Mouse (Mus musculus) CH12.LX (cell line): ENCODE measurements at regions not wholly inside any gene's neighbourhood (a gene's known extent, or its start where the extent isn't known, plus 50 kb on each side); places are given as distances from the start of the nearest gene placed in this dataset.

Experiments
- DNase-seq: peaks from one replicate; pipeline ENCODE4 v3.0.0-alpha.2; 2013; ENCODE audit errors: extremely low read depth
- H3K27ac ChIP-seq: 2 replicates; pipeline ENCODE4 v1.5.1; 2012; ENCODE audit warnings: low read depth, mild to moderate bottlenecking, control low read depth, moderate library complexity; ENCODE audit not compliant: insufficient read depth
- H3K27me3 ChIP-seq: replicated peaks from 2 replicates; pipeline ENCODE3; 2012; ENCODE audit warnings: inconsistent platforms
- H3K36me3 ChIP-seq, 2 experiments: replicated peaks in 1 of 2; 2 replicates each; pipeline versions ENCODE3 to v1.6.1; 2012; ENCODE audit warnings: inconsistent platforms in 1 of 2, low read length in 1 of 2, mild to moderate bottlenecking in 1 of 2, mixed read lengths in 1 of 2, moderate library complexity in 1 of 2; ENCODE audit not compliant: control insufficient read depth in 1 of 2, insufficient read depth in 1 of 2
- H3K4me1 ChIP-seq, 2 experiments: 2 replicates each; pipeline ENCODE4 v1.6.1; 2012; ENCODE audit warnings: inconsistent platforms in 1 of 2, moderate library complexity in 1 of 2; ENCODE audit not compliant: insufficient read depth in 2 of 2, control insufficient read depth in 1 of 2
- H3K4me2 ChIP-seq: 2 replicates; pipeline ENCODE4 v1.6.1; 2012; ENCODE audit warnings: low read depth, mild to moderate bottlenecking, control low read depth; ENCODE audit not compliant: poor library complexity, insufficient read depth, severe bottlenecking
- H3K4me3 ChIP-seq, 3 experiments: fragments of 150-350 bp in 1 of 3; sonication (generic) in 1 of 3; replicated peaks in 1 of 3; 2 replicates each; pipeline versions ENCODE3 to v1.5.1; 2011 to 2012; ENCODE audit warnings: low read depth in 2 of 3, low read length in 2 of 3, mild to moderate bottlenecking in 2 of 3, moderate library complexity in 2 of 3, control low read depth in 1 of 3, improper control_type of control experiment in 1 of 3, inconsistent platforms in 1 of 3, mixed read lengths in 1 of 3; ENCODE audit not compliant: poor library complexity in 1 of 3
- H3K79me2 ChIP-seq: replicated peaks from 2 replicates; pipeline ENCODE4 v1.6.1; 2012; ENCODE audit warnings: mild to moderate bottlenecking, moderate library complexity; ENCODE audit not compliant: control insufficient read depth, poor library complexity, insufficient read depth, severe bottlenecking; ENCODE audit errors: extremely low read depth
- H3K9ac ChIP-seq: 2 replicates; pipeline ENCODE4 v1.6.1; 2012; ENCODE audit warnings: low read depth, mild to moderate bottlenecking, control low read depth, moderate library complexity; ENCODE audit not compliant: insufficient read depth
- H3K9me3 ChIP-seq: replicated peaks from 2 replicates; pipeline ENCODE3; 2012; ENCODE audit warnings: low read length, inconsistent platforms, mixed read lengths
- BHLHE40 ChIP-seq: IDR thresholded peaks from 2 replicates; pipeline ENCODE4 v1.6.1; 2011; ENCODE audit warnings: mild to moderate bottlenecking, low read depth, low read length, improper control_type of control experiment
- CHD1 ChIP-seq: IDR thresholded peaks from 2 replicates; pipeline ENCODE4 v1.6.1; 2012; ENCODE audit warnings: low read depth, low read length, improper control_type of control experiment, inconsistent platforms
- CHD2 ChIP-seq: IDR thresholded peaks from 2 replicates; pipeline ENCODE4 v1.6.1; 2011; ENCODE audit warnings: low read length, improper control_type of control experiment
- CTCF ChIP-seq, 2 experiments: IDR thresholded peaks in 1 of 2; conservative IDR thresholded peaks in 1 of 2; 2 replicates each; pipeline ENCODE4 v1.5.1; 2011 to 2012; ENCODE audit warnings: low read depth in 2 of 2, low read length in 2 of 2, improper control_type of control experiment in 1 of 2, inconsistent platforms in 1 of 2, mild to moderate bottlenecking in 1 of 2, moderate library complexity in 1 of 2
- ELF1 ChIP-seq: IDR thresholded peaks from 2 replicates; pipeline ENCODE4 v1.6.1; 2014; ENCODE audit warnings: low read depth, mild to moderate bottlenecking, inconsistent platforms, low read length, improper control_type of control experiment
- EP300 ChIP-seq: IDR thresholded peaks from 2 replicates; pipeline ENCODE4 v1.6.1; 2011; ENCODE audit warnings: low read length, improper control_type of control experiment
- ETS1 ChIP-seq: conservative IDR thresholded peaks from 2 replicates; pipeline ENCODE4 v1.6.1; 2012; ENCODE audit warnings: low read depth, mild to moderate bottlenecking, inconsistent platforms, low read length, improper control_type of control experiment, moderate library complexity
- GABPA ChIP-seq: IDR thresholded peaks from 2 replicates; pipeline ENCODE4 v1.6.1; 2012; ENCODE audit warnings: low read depth, low read length, improper control_type of control experiment, inconsistent platforms; ENCODE audit not compliant: insufficient replicate concordance
- IRF4 ChIP-seq: IDR thresholded peaks from 2 replicates; pipeline ENCODE4 v1.6.1; 2014; ENCODE audit warnings: low read depth, mild to moderate bottlenecking, inconsistent platforms, low read length, improper control_type of control experiment
- JUN ChIP-seq: IDR thresholded peaks from 2 replicates; pipeline ENCODE4 v1.6.1; 2011; ENCODE audit warnings: low read depth, mild to moderate bottlenecking, low read length, improper control_type of control experiment, moderate library complexity; ENCODE audit not compliant: insufficient read depth
- JUND ChIP-seq: conservative IDR thresholded peaks from 2 replicates; pipeline ENCODE4 v1.6.1; 2011; ENCODE audit warnings: low read depth, low read length, improper control_type of control experiment
- KAT2A ChIP-seq: IDR thresholded peaks from 2 replicates; pipeline ENCODE4 v1.6.1; 2012; ENCODE audit warnings: low read length, improper control_type of control experiment, inconsistent platforms; ENCODE audit not compliant: insufficient replicate concordance
- MAFK ChIP-seq: IDR thresholded peaks from 2 replicates; pipeline ENCODE4 v1.6.1; 2011; ENCODE audit warnings: low read length, improper control_type of control experiment; ENCODE audit not compliant: insufficient replicate concordance
- MAX ChIP-seq: IDR thresholded peaks from 2 replicates; pipeline ENCODE4 v1.6.1; 2011; ENCODE audit warnings: low read length, improper control_type of control experiment
- MAZ ChIP-seq: IDR thresholded peaks from 2 replicates; pipeline ENCODE4 v1.6.1; 2012; ENCODE audit warnings: low read depth, mild to moderate bottlenecking, inconsistent platforms, low read length, improper control_type of control experiment, moderate library complexity
- MEF2A ChIP-seq: IDR thresholded peaks from 2 replicates; pipeline ENCODE4 v1.6.1; 2014; ENCODE audit warnings: low read depth, mild to moderate bottlenecking, inconsistent platforms, low read length, improper control_type of control experiment, borderline replicate concordance
- MXI1 ChIP-seq: IDR thresholded peaks from 2 replicates; pipeline ENCODE4 v1.6.1; 2011; ENCODE audit warnings: mild to moderate bottlenecking, low read depth, low read length, improper control_type of control experiment
- MYC ChIP-seq: IDR thresholded peaks from 2 replicates; pipeline ENCODE4 v1.6.1; 2011; ENCODE audit warnings: low read depth, mild to moderate bottlenecking, improper control_type of control experiment, low read length
- NELFE ChIP-seq: IDR thresholded peaks from 2 replicates; pipeline ENCODE4 v1.6.1; 2011; ENCODE audit warnings: low read depth, low read length, improper control_type of control experiment
- NRF1 ChIP-seq: IDR thresholded peaks from 2 replicates; pipeline ENCODE4 v1.6.1; 2014; ENCODE audit warnings: low read depth, mild to moderate bottlenecking, inconsistent platforms, low read length, improper control_type of control experiment, moderate library complexity
- PAX5 ChIP-seq: IDR thresholded peaks from 2 replicates; pipeline ENCODE4 v1.6.1; 2012; ENCODE audit warnings: low read length, inconsistent platforms, mixed read lengths
- POLR2A ChIP-seq: IDR thresholded peaks from 2 replicates; pipeline ENCODE4 v1.6.1; 2011; ENCODE audit warnings: low read depth, mild to moderate bottlenecking, improper control_type of control experiment, low read length
- RAD21 ChIP-seq: IDR thresholded peaks from 2 replicates; pipeline ENCODE4 v1.6.1; 2011; ENCODE audit warnings: low read depth, mild to moderate bottlenecking, low read length, improper control_type of control experiment, moderate library complexity
- RCOR1 ChIP-seq: conservative IDR thresholded peaks from 2 replicates; pipeline ENCODE4 v1.6.1; 2012; ENCODE audit warnings: low read depth, mild to moderate bottlenecking, inconsistent platforms, low read length, improper control_type of control experiment
- SIN3A ChIP-seq: IDR thresholded peaks from 2 replicates; pipeline ENCODE4 v1.6.1; 2012; ENCODE audit warnings: low read length, improper control_type of control experiment, inconsistent platforms
- SMC3 ChIP-seq: IDR thresholded peaks from 2 replicates; pipeline ENCODE4 v1.6.1; 2011; ENCODE audit warnings: low read depth, low read length, improper control_type of control experiment
- TBP ChIP-seq: conservative IDR thresholded peaks from 2 replicates; pipeline ENCODE4 v1.6.1; 2011; ENCODE audit warnings: low read depth, low read length, improper control_type of control experiment
- TCF12 ChIP-seq: IDR thresholded peaks from 2 replicates; pipeline ENCODE4 v1.6.1; 2014; ENCODE audit warnings: low read depth, mild to moderate bottlenecking, inconsistent platforms, low read length, improper control_type of control experiment
- USF1 ChIP-seq: IDR thresholded peaks from 2 replicates; pipeline ENCODE4 v1.6.1; 2014; ENCODE audit warnings: low read depth, mild to moderate bottlenecking, inconsistent platforms, low read length, improper control_type of control experiment
- USF2 ChIP-seq: conservative IDR thresholded peaks from 2 replicates; pipeline ENCODE4 v1.6.1; 2011; ENCODE audit warnings: low read depth, low read length, improper control_type of control experiment
- ZC3H11A ChIP-seq: IDR thresholded peaks from 2 replicates; pipeline ENCODE4 v1.6.1; 2012; ENCODE audit warnings: low read depth, mild to moderate bottlenecking, inconsistent platforms, low read length, improper control_type of control experiment
- ZKSCAN1 ChIP-seq: IDR thresholded peaks from 2 replicates; pipeline ENCODE4 v1.6.1; 2012; ENCODE audit warnings: low read depth, inconsistent platforms, low read length, improper control_type of control experiment, borderline replicate concordance
- ZMIZ1 ChIP-seq: IDR thresholded peaks from 2 replicates; pipeline ENCODE4 v1.6.1; 2012; ENCODE audit warnings: low read depth, mild to moderate bottlenecking, inconsistent platforms, low read length, improper control_type of control experiment
- dilution Hi-C: fragments of 300-500 bp; cut with MboI; formaldehyde crosslinking; loops from 2 replicates; pipeline ENCODE4 v1.14.3; 2020; ENCODE audit warnings: low sequenced_read_pairs; ENCODE audit not compliant: extremely low pct_unique_long_range_greater_than_20kb, extremely low pct_ligation_motif_present
- in situ Hi-C: fragments of 300-500 bp; cut with MboI; formaldehyde crosslinking; loops from 3 replicates; pipeline ENCODE4 v1.14.3; 2019; ENCODE audit warnings: low sequenced_read_pairs, low pct_ligation_motif_present, low pct_unique_long_range_greater_than_20kb, mixed read lengths

- peak; percentile 63 for TF ChIP-seq EP300
- no peak for TF ChIP-seq KAT2A
- TF ChIP-seq GABPA, result no peak
- TF ChIP-seq JUN, result peak; percentile 61
- no peak for TF ChIP-seq ZMIZ1
- no peak for TF ChIP-seq MAX
- no peak for TF ChIP-seq SIN3A
- no peak for TF ChIP-seq MYC
- TF ChIP-seq MEF2A, result peak; percentile 66; the same call in 1 of the 2 replicates
- no peak for TF ChIP-seq CHD1
- no peak for TF ChIP-seq NRF1
- no peak for TF ChIP-seq POLR2A
- TF ChIP-seq MXI1, result no peak
- no peak for TF ChIP-seq ZC3H11A
- TF ChIP-seq BHLHE40, result peak; percentile 44; the same call in 1 of the 2 replicates
- no peak for TF ChIP-seq TBP
- TF ChIP-seq IRF4, result peak; percentile 57
These were observed 99.3 kb upstream of the Smad1 start (continued) for GRCm38 (mm10) chr8:79498611-79499010.

- TF ChIP-seq GABPA, result no peak
- no peak for TF ChIP-seq USF2
- TF ChIP-seq ZKSCAN1, result no peak
- 0 out of 2 replicates have a peak, but pooled peaks have one; percentile 44 for TF ChIP-seq CHD2
- TF ChIP-seq NRF1, result no peak
- TF ChIP-seq RAD21, result no peak; the same call in 1 of the 2 replicates
- no peak for TF ChIP-seq CHD1
- TF ChIP-seq EP300, result peak; percentile 76
- no peak for TF ChIP-seq ZC3H11A
- TF ChIP-seq POLR2A, result no peak
- TF ChIP-seq ETS1, result peak; percentile 71
- TF ChIP-seq MAFK, result 0 out of 2 replicates have a peak, but pooled peaks have one; percentile 29
- no peak for TF ChIP-seq SMC3
- no peak for TF ChIP-seq SIN3A
- 0 out of 2 replicates have a peak, but pooled peaks have one; percentile 9 for TF ChIP-seq ELF1
- TF ChIP-seq TCF12, result 0 out of 2 replicates have a peak, but pooled peaks have one; percentile 16
- TF ChIP-seq RCOR1, result 0 out of 2 replicates have a peak, but pooled peaks have one; percentile 25
- TF ChIP-seq MEF2A, result no peak; the same call in 1 of the 2 replicates
- TF ChIP-seq JUND, result peak; percentile 60; the same call in 1 of the 2 replicates
- no peak for TF ChIP-seq CTCF (conservative IDR thresholded peaks at IDR 0.05 in 1 of 2, IDR thresholded peaks at IDR 0.05 in 1 of 2; ENCODE audit: low read depth in 2 of 2, low read length in 2 of 2)
- no peak for TF ChIP-seq MXI1
- 0 out of 2 replicates have a peak, but pooled peaks have one; percentile 21 for TF ChIP-seq MAX
- peak; percentile 47 for TF ChIP-seq JUN
- TF ChIP-seq TBP, result no peak
- TF ChIP-seq IRF4, result peak; percentile 85
- TF ChIP-seq USF1, result no peak
- TF ChIP-seq NELFE, result no peak
- TF ChIP-seq MAZ, result no peak
- TF ChIP-seq ZMIZ1, result peak; percentile 49; the same call in 1 of the 2 replicates
- no peak for TF ChIP-seq PAX5
- TF ChIP-seq BHLHE40, result peak; percentile 56; the same call in 1 of the 2 replicates
- Histone ChIP-seq H3K9ac (no peak overlapping the region), H3K4me1 (peaks cover 5 to 20% of the 10 kb centered on the region in 2 experiments), H3K4me3 (no peak overlapping the region), H3K36me3 (no peaks in the 10 kb centered on the region), H3K27me3 (no peaks in the 10 kb centered on the region), H3K79me2 (no peaks in the 10 kb centered on the region), H3K27ac (no peak overlapping the region), H3K9me3 (no peaks in the 10 kb centered on the region), H3K4me2 (peak overlapping the region; percentile 53)
- peak; percentile 74 for DNase-seq
- in situ Hi-C loops (no loop called here), dilution Hi-C loops (no loop called here)
These were observed 91.9 kb upstream of the Smad1 start for GRCm38 (mm10) chr8:79491156-79491698.
